Mouse (Mus musculus) lung, embryonic 14.5 days (tissue): ENCODE data around the gene Nr2f2. TPM values are rescaled to one million over a fixed set of nuclear protein-coding genes. Genes with fewer than 3 reads are reported as not detected.
A peak's percentile ranks its signal among the peaks of the same experiment; 100 is the strongest.

Experiments
- ATAC-seq: fragments of 200-750 bp; cut with Nextera tagmentation; 2 replicates; pipeline ENCODE4 v1.8.0; 2017; ENCODE audit warnings: mild to moderate bottlenecking, moderate TSS enrichment, moderate library complexity; ENCODE audit not compliant: insufficient read depth
- DNase-seq: peaks from one replicate; pipeline ENCODE4 v3.0.0-alpha.2; 2015
- H3K27ac ChIP-seq: fragments of 300-500 bp; sonication (generic); 2 replicates; pipeline ENCODE4 v1.5.1; 2014; ENCODE audit warnings: low read depth, mild to moderate bottlenecking, moderate library complexity
- H3K27me3 ChIP-seq: fragments of 300-500 bp; sonication (generic); 2 replicates; pipeline ENCODE4 v1.6.1; 2014; ENCODE audit warnings: low read length, control low read depth; ENCODE audit not compliant: insufficient read depth
- H3K36me3 ChIP-seq: fragments of 300-500 bp; sonication (generic); 2 replicates; pipeline ENCODE4 v1.6.1; 2014; ENCODE audit warnings: control low read depth; ENCODE audit not compliant: insufficient read depth
- H3K4me1 ChIP-seq: fragments of 300-500 bp; sonication (generic); 2 replicates; pipeline ENCODE4 v1.6.1; 2014; ENCODE audit warnings: antibody characterized with exemption, control low read depth; ENCODE audit not compliant: insufficient read depth
- H3K4me2 ChIP-seq: fragments of 300-500 bp; sonication (generic); 2 replicates; pipeline ENCODE4 v1.6.1; 2014; ENCODE audit warnings: mild to moderate bottlenecking
- H3K4me3 ChIP-seq: fragments of 300-500 bp; sonication (generic); 2 replicates; pipeline ENCODE4 v1.5.1; 2014; ENCODE audit warnings: low read depth, low read length
- H3K9ac ChIP-seq: fragments of 300-500 bp; sonication (generic); 2 replicates; pipeline ENCODE4 v1.6.1; 2014
- H3K9me3 ChIP-seq: fragments of 300-500 bp; sonication (generic); 2 replicates; pipeline ENCODE4 v1.6.1; 2016; ENCODE audit warnings: low read depth, low read length, control low read depth
- CTCF ChIP-seq: IDR thresholded peaks from 2 replicates; pipeline ENCODE4 v1.5.1; 2016; ENCODE audit warnings: antibody characterized with exemption, low read depth
- WGBS: fragments of 180-500 bp; shearing (Covaris S2); extraction: QIAGEN DNeasy Blood & Tissue Kit; methylation state at CpG from one replicate; pipeline ENCODE4 v1.1.7; 2014; 5-methylcytosine and 5-hydroxymethylcytosine counted together
- polyA plus RNA-seq: library from polyadenylated mRNA; unstranded; fragments of >200 nt; fragmentation: Nextera tagmentation; extraction: Ambion mirVana; gene quantifications from 2 replicates; pipeline ENCODE4 v1.2.1, GENCODE M21; 2014

The Nr2f2 gene
- polyA plus RNA-seq, 1 experiment from 2014 or later, result 146 TPM

- no peak for TF ChIP-seq CTCF
- peak overlapping the region; percentile 77 for H3K4me2 ChIP-seq
- H3K9me3 ChIP-seq, result no peaks in the 10 kb centered on the region
- H3K36me3 ChIP-seq, result peaks cover 67% of the 10 kb centered on the region
- H3K27me3 ChIP-seq, result no peaks in the 10 kb centered on the region
- ATAC-seq (no peak), DNase-seq (peak; percentile 57)
- peak overlapping the region; percentile 95 for H3K9ac ChIP-seq
- H3K4me3 ChIP-seq, result peak overlapping the region; percentile 59
- H3K27ac ChIP-seq, result peak overlapping the region; percentile 97
- WGBS, result 5% methylated on average over 1 of the region's 1 CpGs
- peaks cover 21% of the 10 kb centered on the region for H3K4me1 ChIP-seq
Observed at GRCm38 (mm10) chr7:70351981-70352560, 14.5 kb downstream of the Nr2f2 start.

- ATAC-seq (peak; percentile 73), DNase-seq (peak; percentile 83)
- H3K27ac ChIP-seq, result peak overlapping the region; percentile 97
- H3K4me3 ChIP-seq, result peak overlapping the region; percentile 59
- H3K9me3 ChIP-seq, result no peaks in the 10 kb centered on the region
- H3K4me1 ChIP-seq, result peaks cover 23% of the 10 kb centered on the region
- WGBS, result under 1% methylated on average over 46 of the region's 55 CpGs
- peak overlapping the region; percentile 77 for H3K4me2 ChIP-seq
- peak overlapping the region; percentile 95 for H3K9ac ChIP-seq
- H3K36me3 ChIP-seq, result peaks cover 57% of the 10 kb centered on the region
- no peaks in the 10 kb centered on the region for H3K27me3 ChIP-seq
- no peak for TF ChIP-seq CTCF
Observed at GRCm38 (mm10) chr7:70350781-70351551, 15.6 kb downstream of the Nr2f2 start.

GRCm38 (mm10) chr7:70349981-70350670, 16.4 kb downstream of the Nr2f2 start:
- H3K4me1 ChIP-seq, result peaks cover 28% of the 10 kb centered on the region
- H3K27me3 ChIP-seq, result no peaks in the 10 kb centered on the region
- H3K4me3 ChIP-seq, result peak overlapping the region; percentile 59
- WGBS, result 8% methylated on average over 20 of the region's 20 CpGs
- peak overlapping the region; percentile 95 for H3K9ac ChIP-seq
- H3K36me3 ChIP-seq, result peaks cover 49% of the 10 kb centered on the region
- ATAC-seq (0 out of 2 replicates have a peak, but pooled peaks have one; percentile 4), DNase-seq (peak; percentile 70)
- H3K27ac ChIP-seq, result peak overlapping the region; percentile 97
- peak overlapping the region; percentile 77 for H3K4me2 ChIP-seq
- TF ChIP-seq CTCF, result no peak
- no peaks in the 10 kb centered on the region for H3K9me3 ChIP-seq

- WGBS, result 26% methylated on average over 11 of the region's 11 CpGs
- peak overlapping the region; percentile 59 for H3K4me3 ChIP-seq
- peak; percentile 51 for DNase-seq
Observed at GRCm38 (mm10) chr7:70348977-70349615, 17.4 kb downstream of the Nr2f2 start.

GRCm38 (mm10) chr7:70348064-70348976, 18.2 kb downstream of the Nr2f2 start:
- WGBS, result 16% methylated on average over 30 of the region's 30 CpGs
- peak; percentile 67 for DNase-seq
- Histone ChIP-seq H3K9me3 (no peaks in the 10 kb centered on the region), H3K36me3 (peaks cover 55% of the 10 kb centered on the region), H3K4me2 (peak overlapping the region; percentile 77), H3K4me3 (peak overlapping the region; percentile 59), H3K27me3 (no peaks in the 10 kb centered on the region), H3K9ac (peak overlapping the region; percentile 95), H3K27ac (peak overlapping the region; percentile 97), H3K4me1 (peaks cover 38% of the 10 kb centered on the region)
- TF ChIP-seq CTCF, result no peak
- no peak for ATAC-seq

More at GRCm38 (mm10) chr7:70348977-70349615, 17.4 kb downstream of the Nr2f2 start:
- H3K4me2 ChIP-seq, result peak overlapping the region; percentile 77
- H3K4me1 ChIP-seq, result peaks cover 36% of the 10 kb centered on the region
- ATAC-seq, result no peak
- no peak for TF ChIP-seq CTCF
- peaks cover 49% of the 10 kb centered on the region for H3K36me3 ChIP-seq
- H3K9me3 ChIP-seq, result no peaks in the 10 kb centered on the region
- H3K27me3 ChIP-seq, result no peaks in the 10 kb centered on the region
- H3K9ac ChIP-seq, result peak overlapping the region; percentile 95
- peak overlapping the region; percentile 97 for H3K27ac ChIP-seq

- DNase-seq (peak; percentile 63), ATAC-seq (no peak)
- peak overlapping the region; percentile 97 for H3K27ac ChIP-seq
- H3K9ac ChIP-seq, result peak overlapping the region; percentile 95
- no peak for TF ChIP-seq CTCF
- H3K4me1 ChIP-seq, result peaks cover 38% of the 10 kb centered on the region
- H3K27me3 ChIP-seq, result no peaks in the 10 kb centered on the region
- peaks cover 48% of the 10 kb centered on the region for H3K36me3 ChIP-seq
- peak overlapping the region; percentile 77 for H3K4me2 ChIP-seq
- H3K4me3 ChIP-seq, result peak overlapping the region; percentile 59
- 24% methylated on average over 14 of the region's 14 CpGs for WGBS
- H3K9me3 ChIP-seq, result no peaks in the 10 kb centered on the region
Observed at GRCm38 (mm10) chr7:70347618-70347958, 18.9 kb downstream of the Nr2f2 start.
